Mouse (Mus musculus) yolk sac, embryonic 10.5 days (tissue): ENCODE results near the gene Zgrf1.

ENCODE experiments used
- DNase-seq: peaks from one replicate; pipeline ENCODE4 v3.0.0-alpha.2; 2017; ENCODE audit warnings: low spot score

Zgrf1 gene

DNA sequence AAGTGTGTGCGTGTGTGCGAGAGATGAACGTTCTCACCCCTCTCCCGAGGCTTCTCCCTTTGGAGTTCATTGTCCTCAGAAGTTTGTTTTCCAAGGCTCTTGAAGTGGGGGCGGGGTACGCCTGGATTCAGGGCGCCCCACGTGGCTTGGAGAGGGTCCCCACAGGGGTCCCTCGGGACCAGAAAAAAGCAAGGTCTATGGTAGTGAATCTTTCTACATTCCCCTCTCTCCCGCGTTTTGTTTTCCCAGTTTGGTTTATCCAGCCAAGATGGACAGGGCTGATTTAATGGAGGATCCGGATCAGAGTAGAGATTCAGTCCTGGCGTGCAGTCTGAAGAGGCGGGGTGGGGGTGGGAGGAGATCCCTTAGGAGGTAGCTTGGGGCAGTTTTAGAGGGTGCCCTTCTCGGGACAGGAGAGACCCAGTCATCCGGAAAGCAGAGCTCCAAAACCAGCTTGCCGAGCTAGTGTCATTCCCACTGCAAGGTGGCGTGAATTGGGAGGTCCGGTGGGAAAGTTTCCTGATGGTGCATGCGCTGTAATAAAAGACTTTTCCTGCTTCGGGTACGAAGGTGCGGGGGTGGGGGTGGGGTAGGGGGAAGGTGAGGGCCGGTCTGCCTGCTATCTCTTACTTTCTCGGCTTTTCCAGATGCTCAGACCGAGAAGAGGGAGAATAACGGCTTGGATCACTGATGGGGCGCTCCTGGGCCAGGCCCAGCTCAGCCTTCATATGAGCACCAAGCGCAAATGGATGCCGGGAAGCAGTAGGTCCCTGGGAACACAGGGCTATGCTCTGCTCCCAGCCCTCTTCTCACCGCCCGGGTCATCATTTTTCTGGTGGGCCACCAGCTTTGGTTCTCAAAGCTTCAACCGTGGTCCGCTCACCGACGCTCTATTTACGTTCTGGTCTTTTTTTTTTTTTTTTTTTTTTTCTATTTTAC, 87.7 kb downstream of the Zgrf1 start:
- no peak for DNase-seq

DNA sequence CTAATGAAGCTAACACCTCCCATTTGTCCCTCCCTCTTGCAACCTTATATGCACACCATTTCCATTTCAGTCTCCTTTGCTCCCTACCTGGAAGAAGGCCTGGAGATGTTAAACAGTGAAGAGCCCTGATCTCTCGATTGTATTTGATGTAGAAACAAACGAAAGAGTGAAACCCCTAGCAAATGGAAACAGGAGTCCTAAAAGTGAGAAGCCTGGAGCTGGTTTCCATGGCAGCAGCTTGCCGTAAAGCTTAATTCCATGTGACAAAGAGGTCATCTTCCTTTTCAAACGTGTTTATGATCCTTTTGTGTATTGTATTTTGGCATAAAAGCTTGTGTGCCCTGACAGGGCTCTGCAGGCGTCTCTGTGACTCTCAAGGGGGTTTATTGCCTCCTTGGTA, 88.9 kb downstream of the Zgrf1 start:
- DNase-seq, result no peak

DNA sequence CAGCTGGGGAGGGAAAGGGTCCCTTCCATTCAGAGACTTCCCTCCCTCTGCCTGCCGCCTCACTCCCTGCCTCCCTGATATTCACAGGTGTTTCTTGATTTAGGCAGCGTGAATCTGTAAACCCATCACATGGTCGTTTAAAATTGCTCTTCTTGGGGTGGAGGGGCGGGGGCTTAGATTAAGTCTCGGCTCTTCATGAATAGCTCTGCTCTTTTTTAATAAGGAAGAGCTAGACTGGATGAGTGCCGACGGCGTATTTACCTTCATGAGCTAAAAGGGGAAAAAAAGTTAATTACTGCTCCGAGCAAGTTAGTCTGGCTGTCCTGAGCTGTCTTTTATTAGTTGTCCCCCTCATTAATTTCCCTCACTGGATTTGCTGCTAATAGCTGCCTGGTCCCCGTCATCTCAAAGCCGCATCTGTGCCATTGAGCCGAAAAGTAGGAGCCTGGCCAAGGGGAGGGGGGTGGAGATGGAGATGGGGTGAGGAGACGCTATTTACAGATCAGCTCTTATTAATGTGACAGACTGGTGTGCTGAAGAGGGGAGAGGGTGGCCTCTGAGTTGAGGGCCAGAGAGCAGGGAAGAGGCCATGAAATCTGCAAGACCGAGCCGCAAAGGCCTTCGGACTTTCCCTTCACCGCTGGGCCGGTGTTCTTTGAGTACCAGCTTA, 93.0 kb downstream of the Zgrf1 start:
- no peak for DNase-seq

GRCm38 (mm10) chr3:127651742-127652653, 98.7 kb downstream of the Zgrf1 start:
- DNase-seq, result no peak

DNA sequence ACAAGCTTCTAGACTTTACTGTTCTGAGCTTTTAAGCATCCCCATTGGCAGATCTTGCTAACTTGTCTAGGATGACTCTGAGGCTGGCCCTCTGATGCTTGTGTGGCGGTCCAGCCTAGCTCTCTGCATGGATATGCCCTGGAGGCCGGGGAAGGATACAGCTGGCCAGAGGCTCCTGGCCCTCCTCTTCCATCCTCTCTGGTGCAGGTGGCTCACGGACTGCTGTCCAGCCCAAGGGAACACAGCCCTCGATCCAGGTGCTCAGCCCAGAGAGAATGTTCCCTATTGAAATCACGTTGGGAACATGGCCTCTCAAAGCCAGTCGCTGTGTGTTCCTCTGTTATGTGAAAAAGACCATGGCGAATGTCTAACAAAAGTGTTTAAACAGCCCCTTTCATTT, 107.4 kb downstream of the Zgrf1 start:
- DNase-seq, result no peak

DNA sequence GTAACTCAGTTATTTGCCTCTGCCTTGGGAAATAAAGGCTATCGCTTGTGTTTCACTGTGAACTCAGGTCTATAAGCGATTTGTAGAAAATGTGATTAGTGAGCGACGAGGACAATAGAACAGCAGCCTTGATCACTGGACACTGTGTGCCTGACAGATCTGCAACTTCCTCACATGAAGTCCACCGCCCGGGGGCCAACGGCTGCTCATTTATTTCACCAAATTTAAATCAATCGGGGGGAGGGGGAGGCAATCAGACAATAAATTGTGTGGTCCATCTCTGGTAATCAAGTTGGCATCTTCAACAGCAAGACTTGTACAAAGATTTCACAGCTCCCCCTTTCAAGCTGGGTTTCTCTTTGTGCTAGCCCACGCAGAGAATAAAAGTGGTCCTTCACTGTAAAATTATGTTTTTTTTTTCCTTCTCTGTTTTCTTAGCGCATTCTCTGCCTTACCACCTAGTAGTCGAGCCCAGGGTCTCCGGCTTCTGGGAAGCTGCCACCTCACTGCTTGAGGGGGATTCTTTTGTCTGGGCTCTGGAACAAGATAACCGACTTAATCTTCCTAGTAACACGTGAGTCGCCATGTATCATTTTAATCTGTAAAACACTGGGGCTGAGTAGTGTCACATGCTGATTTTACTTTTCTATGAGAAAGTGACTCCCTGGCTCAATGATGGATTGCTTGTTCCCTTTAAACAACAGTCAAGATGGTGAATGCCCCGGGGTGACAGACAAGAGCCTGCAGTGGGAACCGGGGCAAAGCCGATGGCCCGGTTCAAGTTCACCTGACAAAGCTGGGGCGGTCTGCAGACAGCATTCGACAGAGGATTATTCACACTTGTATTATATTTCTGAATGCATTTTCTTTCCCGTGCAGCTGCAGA, 108.6 kb downstream of the Zgrf1 start:
- DNase-seq, result no peak
